ENCODE assay signal across 28 mouse cellular contexts in genomic region chr12:83535428-83535827, GRCm38 (mm10). TPM values are rescaled to one million over a fixed set of nuclear protein-coding genes. Genes with fewer than 3 reads are reported as not detected.
DNase-seq lines count a peak whose midpoint lies in the region; ATAC-seq and TF ChIP-seq lines count a peak whose summit lies in the region.
"Had no signal": no experiment of that assay in that cellular context is flagged by ENCODE, and none has a peak within 500 bp of the region (broad histone marks: within the 10 kb centered on the region; RNA-seq: fewer than 3 reads in every experiment).

No protein-coding gene starts in this region.

- peak; percentile 24; the same call in 1 of the 2 replicates for ATAC-seq in frontal cortex, adult (ENCODE audit: low TSS enrichment)
- no peak for ATAC-seq in embryonic facial prominence, embryonic 14.5 days (ENCODE audit: low read depth)
- no peak for ATAC-seq in stomach, postnatal 0 days (ENCODE audit: low FRiP score, low TSS enrichment)
- ATAC-seq: inflammation-experienced regulatory T-cells, adult 6 months; intestine, embryonic 16.5 days; Patski had no signal

- no peak for TF ChIP-seq EP300 in CH12.LX (IDR thresholded peaks at IDR 0.05; ENCODE audit: low read length)
- TF ChIP-seq EP300 in stomach, postnatal 0 days (optimal IDR thresholded peaks at IDR 0.05) = no peak

- DNase-seq in frontal cortex, postnatal 10 days (ENCODE audit: low spot score in 2 of 2) = no peak
- DNase-seq in CH12.LX (ENCODE audit: extremely low read depth) = no peak
- DNase-seq in ES-E14 (ENCODE audit: low read depth, low spot score) = no peak
- peak; percentile 35 for DNase-seq in embryonic facial prominence, embryonic 14.5 days (ENCODE audit: low spot score)
- no peak for DNase-seq in stomach, postnatal 0 days (ENCODE audit: low spot score)
- no peak for DNase-seq in layer of hippocampus, postnatal 25 days (ENCODE audit: extremely low spot score in 1 of 2, low spot score in 1 of 2)
- DNase-seq in kidney, postnatal 14 days = no peak
- DNase-seq: adrenal gland, adult 2 months; B cell, adult 2 months; cerebellum, adult 18-20 months; cerebellum, adult 9-10 months; cerebellum, postnatal 14 days; gastrocnemius, postnatal 10 days; gastrocnemius, postnatal 36 days; heart, adult 2 months; heart, postnatal 14 days; heart, postnatal 4 days had no signal

- TF ChIP-seq CTCF in CH12.LX (conservative IDR thresholded peaks at IDR 0.05 in 1 of 2, IDR thresholded peaks at IDR 0.05 in 1 of 2; ENCODE audit: low read depth in 2 of 2, low read length in 2 of 2) = no peak
- no peak for TF ChIP-seq CTCF in stomach, postnatal 0 days (IDR thresholded peaks at IDR 0.05; ENCODE audit: low read depth)

- H3K9me3 ChIP-seq in CH12.LX (replicated peaks; ENCODE audit: low read length) = no peaks in the 10 kb centered on the region
- H3K9me3 ChIP-seq in ES-E14 (ENCODE audit: control insufficient read depth, insufficient read depth, low read depth, low read length) = no peaks in the 10 kb centered on the region
- H3K9me3 ChIP-seq in embryonic facial prominence, embryonic 14.5 days (ENCODE audit: control insufficient read depth, low read length) = no peaks in the 10 kb centered on the region
- H3K9me3 ChIP-seq in stomach, postnatal 0 days (ENCODE audit: control insufficient read depth, low read length) = no peaks in the 10 kb centered on the region
- H3K9me3 ChIP-seq: embryonic facial prominence, embryonic 12.5 days; G1E; heart, embryonic 10.5 days; heart, embryonic 13.5 days had no signal

- TF ChIP-seq POLR2A in CH12.LX (IDR thresholded peaks at IDR 0.05; ENCODE audit: low read depth, low read length) = no peak

- 62% methylated on average over 11 of the region's 11 CpGs for WGBS in embryonic facial prominence, embryonic 14.5 days
- WGBS in stomach, postnatal 0 days = 67% methylated on average over 11 of the region's 11 CpGs

- 0 out of 2 replicates have a peak overlapping the region, but pooled peaks have one; percentile 18 for H3K4me2 ChIP-seq in CH12.LX (ENCODE audit: insufficient read depth, low read depth, poor library complexity, severe bottlenecking)
- H3K4me2 ChIP-seq in embryonic facial prominence, embryonic 14.5 days (ENCODE audit: low read depth, low read length) = no peak overlapping the region
- H3K4me2 ChIP-seq in stomach, postnatal 0 days (replicated peaks; ENCODE audit: low read depth) = no peak overlapping the region
- H3K4me2 ChIP-seq: embryonic facial prominence, embryonic 12.5 days; heart, embryonic 13.5 days; hindbrain, embryonic 14.5 days had no signal

- H3K9ac ChIP-seq in CH12.LX (ENCODE audit: insufficient read depth, low read depth) (0 out of 2 replicates have a peak overlapping the region, but pooled peaks have one; percentile 33), ES-E14 (ENCODE audit: insufficient read depth, low read depth, low read length, poor library complexity, severe bottlenecking) (peak overlapping the region; percentile 27; the same call in 1 of the 2 replicates)
- no peak overlapping the region for H3K9ac ChIP-seq in embryonic facial prominence, embryonic 14.5 days (ENCODE audit: low read depth, low read length)
- H3K9ac ChIP-seq in stomach, postnatal 0 days (ENCODE audit: low read length) = no peak overlapping the region
- H3K9ac ChIP-seq: embryonic facial prominence, embryonic 12.5 days; forebrain, postnatal 0 days; heart, embryonic 13.5 days; hindbrain, embryonic 14.5 days had no signal

- no peaks in the 10 kb centered on the region for H3K79me2 ChIP-seq in CH12.LX (replicated peaks; ENCODE audit: control insufficient read depth, extremely low read depth, insufficient read depth, poor library complexity, severe bottlenecking)

- no peak for TF ChIP-seq RAD21 in CH12.LX (IDR thresholded peaks at IDR 0.05; ENCODE audit: low read depth, low read length)

- dilution Hi-C loops in CH12.LX (cut with MboI; ENCODE audit: extremely low pct_ligation_motif_present, extremely low pct_unique_long_range_greater_than_20kb, low sequenced_read_pairs) = no loop called here

- in situ Hi-C loops in CH12.LX (cut with MboI; ENCODE audit: low pct_ligation_motif_present, low pct_unique_long_range_greater_than_20kb, low sequenced_read_pairs) (no loop called here), ES-E14 (cut with MboI; ENCODE audit: low sequenced_read_pairs in 2 of 2, unreplicated experiment in 2 of 2) (no loop called here)

- H3K27ac ChIP-seq in CH12.LX (ENCODE audit: insufficient read depth, low read depth) (peak overlapping the region; percentile 55; the same call in 1 of the 2 replicates), ES-E14 (ENCODE audit: insufficient read depth, low read depth, low read length, poor library complexity, severe bottlenecking) (peak overlapping the region; percentile 10; the same call in 1 of the 2 replicates)
- H3K27ac ChIP-seq in embryonic facial prominence, embryonic 14.5 days (replicated peaks; ENCODE audit: low read depth, low read length) = no peak overlapping the region
- no peak overlapping the region for H3K27ac ChIP-seq in stomach, postnatal 0 days (replicated peaks)
- H3K27ac ChIP-seq: embryonic facial prominence, embryonic 12.5 days; heart, adult 2 months; heart, embryonic 10.5 days; heart, embryonic 13.5 days; hindbrain, embryonic 14.5 days; hindbrain, postnatal 0 days had no signal

- peaks cover 33 to 89% of the 10 kb centered on the region in 2 experiments for H3K36me3 ChIP-seq in CH12.LX (replicated peaks in 1 of 2; ENCODE audit: control insufficient read depth in 1 of 2, insufficient read depth in 1 of 2, low read length in 1 of 2)
- peaks cover 69% of the 10 kb centered on the region for H3K36me3 ChIP-seq in ES-E14 (ENCODE audit: control insufficient read depth, insufficient read depth, low read length, poor library complexity, severe bottlenecking)
- H3K36me3 ChIP-seq in embryonic facial prominence, embryonic 14.5 days (ENCODE audit: control insufficient read depth, insufficient read depth, low read length) = peaks cover 84% of the 10 kb centered on the region
- peaks cover 6% of the 10 kb centered on the region for H3K36me3 ChIP-seq in stomach, postnatal 0 days (ENCODE audit: control insufficient read depth, insufficient read depth, low read length)

- H3K27me3 ChIP-seq in CH12.LX (replicated peaks) = no peaks in the 10 kb centered on the region
- no peaks in the 10 kb centered on the region for H3K27me3 ChIP-seq in embryonic facial prominence, embryonic 14.5 days (replicated peaks; ENCODE audit: control insufficient read depth, insufficient read depth, low read length)
- H3K27me3 ChIP-seq in stomach, postnatal 0 days (ENCODE audit: control insufficient read depth, insufficient read depth, low read length) = no peaks in the 10 kb centered on the region
- H3K27me3 ChIP-seq: embryonic facial prominence, embryonic 12.5 days; heart, embryonic 13.5 days; Patski had no signal

- no peak overlapping the region for H3K4me3 ChIP-seq in CH12.LX (replicated peaks in 1 of 3; ENCODE audit: low read depth in 2 of 3, low read length in 2 of 3, poor library complexity in 1 of 3)
- no peak overlapping the region for H3K4me3 ChIP-seq in ES-E14 (ENCODE audit: insufficient read depth in 1 of 2, low read depth in 1 of 2, low read length in 2 of 2, poor library complexity in 1 of 2, severe bottlenecking in 1 of 2)
- no peak overlapping the region for H3K4me3 ChIP-seq in embryonic facial prominence, embryonic 14.5 days (ENCODE audit: low read depth, low read length)
- H3K4me3 ChIP-seq in stomach, postnatal 0 days (ENCODE audit: low read depth, low read length) = no peak overlapping the region
- H3K4me3 ChIP-seq: embryonic facial prominence, embryonic 12.5 days; heart, adult 2 months; heart, embryonic 10.5 days; heart, embryonic 13.5 days had no signal

- H3K4me1 ChIP-seq in CH12.LX (ENCODE audit: control insufficient read depth in 1 of 2, insufficient read depth in 2 of 2) (peaks cover 10 to 13% of the 10 kb centered on the region in 2 experiments), ES-E14 (ENCODE audit: control insufficient read depth in 2 of 2, insufficient read depth in 2 of 2, low read length in 2 of 2, poor library complexity in 1 of 2) (peaks cover 0 to 4% of the 10 kb centered on the region in 2 experiments; a peak in 2 of 4 replicates)
- H3K4me1 ChIP-seq in embryonic facial prominence, embryonic 14.5 days (ENCODE audit: control insufficient read depth, insufficient read depth, low read length) = peaks cover 9% of the 10 kb centered on the region; the same call in 1 of the 2 replicates
- H3K4me1 ChIP-seq in stomach, postnatal 0 days (replicated peaks; ENCODE audit: control insufficient read depth, insufficient read depth) = no peaks in the 10 kb centered on the region

TF ChIP-seq in CH12.LX, 34 proteins besides CTCF, POLR2A, EP300 and RAD21 (continues in another document):
- TF ChIP-seq HCFC1 (IDR thresholded peaks at IDR 0.05; ENCODE audit: low read depth, low read length) (no peak), SMC3 (IDR thresholded peaks at IDR 0.05; ENCODE audit: low read depth, low read length) (no peak), MYC (IDR thresholded peaks at IDR 0.05; ENCODE audit: low read depth, low read length) (0 out of 2 replicates have a peak, but pooled peaks have one; percentile 41), MEF2A (IDR thresholded peaks at IDR 0.05; ENCODE audit: borderline replicate concordance, low read depth, low read length) (no peak)

TF ChIP-seq in ES-E14, 5 proteins besides CTCF, POLR2A, EP300 and RAD21:
- no peak for TF ChIP-seq ZC3H11A (IDR thresholded peaks at IDR 0.05; ENCODE audit: borderline replicate concordance, low read depth, low read length)
- TF ChIP-seq HCFC1 (IDR thresholded peaks at IDR 0.05; ENCODE audit: borderline replicate concordance, insufficient read depth, low read length) = no peak

RNA-seq across cellular contexts. Expression of gene Dcaf4, which starts 15.2 kb away (rescaled TPM):
- total RNA-seq in CH12.LX (2012; rRNA removed) (22.0 and 22.1 TPM in 2 replicates), CH12.LX (2014; rRNA removed) (21.5 and 23.6 TPM in 2 replicates), ES-E14 (2012; rRNA removed) (49.8 and 82.1 TPM in 2 replicates)
- 17.3 and 19.4 TPM in 2 replicates for polyA plus RNA-seq in CH12.LX (2012; ENCODE audit: insufficient read length, low read depth)
- 32.8 and 34.7 TPM in 2 replicates for polyA plus RNA-seq in embryonic facial prominence, embryonic 14.5 days (2014; fragmentation: Nextera tagmentation; extraction: Ambion mirVana)
- 19.7 and 21.6 TPM in 2 replicates for polyA plus RNA-seq in stomach, postnatal 0 days (2015; fragmentation: Nextera tagmentation; extraction: Ambion mirVana)
- total RNA-seq in layer of hippocampus, postnatal 25 days (2021) = 10 to 100 TPM; 27.5 to 29.9 TPM

RNA-seq across cellular contexts. Expression of gene Dpf3, which starts 47.9 kb away (rescaled TPM):
- 0.42 TPM in 2 replicates for total RNA-seq in CH12.LX (2012; rRNA removed)
- total RNA-seq in CH12.LX (2014; rRNA removed) = 0.85 and 1.2 TPM in 2 replicates
- polyA plus RNA-seq in CH12.LX (2012; ENCODE audit: insufficient read length, low read depth) = 1.2 and 3.2 TPM in 2 replicates
- total RNA-seq in ES-E14 (2012; rRNA removed) = 1.1 and 1.4 TPM in 2 replicates
- polyA plus RNA-seq in embryonic facial prominence, embryonic 14.5 days (2014; fragmentation: Nextera tagmentation; extraction: Ambion mirVana) = 4.3 and 6.1 TPM in 2 replicates
- polyA plus RNA-seq in stomach, postnatal 0 days (2015; fragmentation: Nextera tagmentation; extraction: Ambion mirVana) = 2.6 and 3.0 TPM in 2 replicates
- 10 to 100 TPM; 21.2 to 28.7 TPM for total RNA-seq in layer of hippocampus, postnatal 25 days (2021)

Comparison
In these comparisons a context has a peak if more than half of its experiments do, and no peak if none do; other contexts are left out.
1. H3K27ac ChIP-seq: peak in CH12.LX (single experiment) and ES-E14 (single experiment); none in embryonic facial prominence, embryonic 14.5 days (single experiment) and stomach, postnatal 0 days (single experiment).
2. H3K9ac ChIP-seq: peak in CH12.LX (single experiment) and ES-E14 (single experiment); none in embryonic facial prominence, embryonic 14.5 days (single experiment) and stomach, postnatal 0 days (single experiment).